Mouse (Mus musculus) gastrocnemius, postnatal 36 days (tissue): ENCODE results near the gene Smpd3. TPM values are rescaled to one million over a fixed set of nuclear protein-coding genes. Genes with fewer than 3 reads are reported as not detected.

Experiments used
- DNase-seq, 2 experiments: peaks; one replicate each; pipeline ENCODE4 v3.0.0; 2022
- intact Hi-C: fragments of 180-260 bp; cut with DNase I; formaldehyde crosslinking; loops from one replicate; pipeline ENCODE4 v1.15.1; 2025
- total RNA-seq, 2 experiments: library from RNA; stranded (reverse); gene quantifications; 2 replicates each; pipeline ENCODE4 v1.2.3; 2021

Gene Smpd3
- total RNA-seq, 2 experiments from 2014 or later: 0.44 to 0.74 TPM

GRCm38 (mm10) chr8:106250186-106250585 lies 87.6 kb downstream of the Smpd3 start:
- intact Hi-C loops: no loop called here
- DNase-seq: no peak

- intact Hi-C loops: no loop called here
- no peak for DNase-seq
Observed at GRCm38 (mm10) chr8:106237106-106237505, 100.7 kb downstream of the Smpd3 start.

GRCm38 (mm10) chr8:106234567-106235261 lies 103.1 kb downstream of the Smpd3 start:
- DNase-seq: no peak
- intact Hi-C loops: no loop called here

GRCm38 (mm10) chr8:106232751-106233150 lies 105.0 kb downstream of the Smpd3 start:
- intact Hi-C loops: no loop called here
- no peak for DNase-seq

- DNase-seq: no peak
- intact Hi-C loops: no loop called here
Observed at GRCm38 (mm10) chr8:106231536-106231935, 106.3 kb downstream of the Smpd3 start.

- DNase-seq: peak in 1 of 2 experiments; percentile 24
- intact Hi-C loops: no loop called here
Observed at GRCm38 (mm10) chr8:106226589-106226988, 111.2 kb downstream of the Smpd3 start.

- no peak for DNase-seq
- intact Hi-C loops: no loop called here
Observed at GRCm38 (mm10) chr8:106219620-106220019, 118.2 kb downstream of the Smpd3 start.

GRCm38 (mm10) chr8:106213959-106214358 lies 123.8 kb downstream of the Smpd3 start:
- DNase-seq: no peak
- intact Hi-C loops: no loop called here

GRCm38 (mm10) chr8:106211421-106211820 lies 126.4 kb downstream of the Smpd3 start:
- no peak for DNase-seq
- intact Hi-C loops: no loop called here

- DNase-seq: peak; percentile 91 to 93
- intact Hi-C loops: no loop called here
Observed at GRCm38 (mm10) chr8:106210821-106211345, 126.9 kb downstream of the Smpd3 start, which contains the start of the genes Slc7a6os and Prmt7. Gene Slc7a6os, minus strand, starts transcription at chr8:106210935. Gene Prmt7, plus strand, starts transcription at chr8:106210936.

DNA sequence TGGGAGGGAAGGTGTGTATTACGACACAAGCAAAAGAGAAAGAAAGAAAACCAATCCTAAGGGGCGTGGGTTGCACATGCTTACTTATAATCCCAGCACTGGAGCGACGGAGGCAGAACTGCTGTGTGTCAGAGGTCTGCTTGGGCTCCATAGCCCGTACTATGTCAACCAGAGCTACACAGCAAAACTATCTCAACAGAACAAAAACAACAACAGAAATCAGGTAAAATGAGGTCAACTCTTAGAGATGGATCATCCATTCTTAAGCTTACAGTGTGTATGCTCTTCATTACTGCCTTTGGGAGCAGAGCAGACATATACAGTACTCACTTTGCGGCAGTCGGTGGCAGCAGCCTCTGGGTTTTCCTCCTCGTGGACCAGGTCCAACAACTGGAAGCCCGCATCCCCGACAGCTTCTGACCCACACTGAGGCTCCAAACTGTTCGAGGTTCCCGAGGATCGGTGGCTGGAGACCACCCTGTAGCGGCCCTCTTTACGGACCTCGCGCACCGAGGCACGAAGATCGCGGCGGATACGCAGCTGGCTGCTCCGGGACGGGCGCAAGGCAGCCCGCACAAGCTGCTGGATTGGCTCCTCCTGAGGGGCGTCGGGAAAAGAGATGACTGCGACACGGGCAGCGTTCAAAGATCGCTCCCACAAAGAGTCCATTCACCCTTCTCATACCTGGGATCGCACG lies 127.6 kb downstream of the Smpd3 start:
- intact Hi-C loops: no loop called here
- no peak for DNase-seq

Other genes starting within 250 kb of the Smpd3 start
- under 1 TPM in 1 of 2 experiments, not detected in 1; 0.26 TPM for gene Esrp2, start 201.0 kb downstream of the Smpd3 start, total RNA-seq
- 1 to 10 TPM; 2.8 to 3.0 TPM for gene Pla2g15, start 187.6 kb downstream of the Smpd3 start, total RNA-seq
- gene Slc7a6, start 169.1 kb downstream of the Smpd3 start, total RNA-seq: 10 to 100 TPM in 1 of 2 experiments, 1 to 10 TPM in 1; 5.9 to 10.1 TPM
- 1 to 10 TPM; 7.2 to 8.1 TPM for gene Slc7a6os, start 127.1 kb downstream of the Smpd3 start, total RNA-seq
- 10 to 100 TPM; 25.4 to 25.5 TPM for gene Prmt7, start 127.1 kb downstream of the Smpd3 start, total RNA-seq
- 1 to 10 TPM in 1 of 2 experiments, under 1 TPM in 1; 0.91 to 1.6 TPM for gene Zfp90, start 77.3 kb upstream of the Smpd3 start, total RNA-seq
- not detected for gene 6030452D12Rik, start 162.5 kb upstream of the Smpd3 start, total RNA-seq
- under 1 TPM in 1 of 2 experiments, not detected in 1; 0.10 TPM for gene Cdh3, start 172.9 kb upstream of the Smpd3 start, total RNA-seq
- 10 to 100 TPM; 77.3 to 89.2 TPM for gene Gm10073, start 235.5 kb upstream of the Smpd3 start, total RNA-seq